Mouse (Mus musculus): ENCODE data around the gene Rsbn1l. TPM values are rescaled to one million over a fixed set of nuclear protein-coding genes. Genes with fewer than 3 reads are reported as not detected.

Rsbn1l gene
- polyA plus RNA-seq, 1 experiment from 2014 or later = 5.8 TPM

DNA sequence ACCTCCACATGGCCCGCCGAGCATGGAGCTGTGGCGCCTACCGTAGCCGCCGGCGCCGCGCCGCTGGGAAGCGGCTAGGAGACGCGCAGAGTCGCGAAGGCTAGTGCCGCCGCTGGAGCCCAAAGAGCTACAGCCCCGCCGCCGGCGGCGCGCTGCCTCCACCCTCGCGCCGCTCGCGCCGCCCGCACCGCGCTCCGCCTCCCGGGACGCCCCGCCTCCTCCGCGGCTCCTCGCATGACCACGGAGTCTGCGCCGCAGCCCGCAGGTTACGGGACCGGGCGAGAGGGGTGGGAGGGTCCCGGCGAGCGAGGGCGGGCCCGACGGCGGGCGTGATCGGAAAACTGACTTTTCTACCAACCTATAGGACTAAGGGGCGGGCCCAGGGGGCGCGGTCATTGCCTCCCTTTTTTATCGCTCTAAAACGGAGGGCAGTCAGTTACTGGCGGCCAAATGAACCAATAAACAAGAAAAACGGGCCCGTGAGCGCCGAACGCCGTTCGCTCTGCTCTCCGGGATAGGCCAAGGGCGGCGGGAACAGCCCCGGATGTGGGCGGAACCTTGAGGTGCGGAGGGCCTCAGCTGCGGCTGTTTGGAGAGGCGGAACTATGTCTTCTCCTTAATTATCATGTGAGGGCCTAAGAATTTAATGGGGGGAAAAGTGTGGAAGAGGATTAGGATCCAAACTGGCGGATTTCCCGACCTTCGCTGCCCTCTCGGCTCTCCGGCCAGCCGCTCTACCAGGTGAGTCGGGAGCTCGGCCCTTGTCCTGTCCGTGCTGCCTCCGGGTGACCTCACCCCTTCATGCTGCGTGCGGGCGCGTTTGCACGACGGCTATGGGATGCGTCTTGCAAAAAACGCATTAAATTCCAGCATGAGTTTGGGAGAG lies 74.0 kb downstream of the Rsbn1l start, which contains the start of the genes Phtf2 and Tmem60:
Phtf2 (minus strand) TSS at position 210 of the 886 bp plus-strand sequence.
Tmem60 (plus strand) TSS at position 277 of the 886 bp plus-strand sequence.
- Histone ChIP-seq H3K4me1 (peaks cover 21% of the 10 kb centered on the region), H3K9me3 (replicated peaks) (no peaks in the 10 kb centered on the region), H3K27me3 (no peaks in the 10 kb centered on the region), H3K36me3 (ENCODE audit: poor library complexity, severe bottlenecking) (peaks cover 12% of the 10 kb centered on the region), H3K4me2 (peak within 1 kb of the TSS; percentile 79), H3K9ac (peak within 1 kb of the TSS; percentile 82), H3K4me3 (peak within 1 kb of the TSS; percentile 68), H3K27ac (peak within 1 kb of the TSS; percentile 98)
- WGBS = under 1% methylated on average over 93 of the region's 94 CpGs
- ATAC-seq = peak; percentile 99

- H3K4me3 ChIP-seq = peak overlapping the region; percentile 68
- peak overlapping the region; percentile 98 for H3K27ac ChIP-seq
- H3K9ac ChIP-seq = peak overlapping the region; percentile 82
- H3K9me3 ChIP-seq (replicated peaks) = no peaks in the 10 kb centered on the region
- 1% methylated on average over 52 of the region's 64 CpGs for WGBS
- H3K4me2 ChIP-seq = peak overlapping the region; percentile 66
- ATAC-seq = no peak; the same call in 1 of the 2 replicates
- no peaks in the 10 kb centered on the region for H3K27me3 ChIP-seq
- peaks cover 8% of the 10 kb centered on the region for H3K36me3 ChIP-seq (ENCODE audit: poor library complexity, severe bottlenecking)
- H3K4me1 ChIP-seq = peaks cover 21% of the 10 kb centered on the region
Observed at GRCm38 (mm10) chr5:20880797-20881775, 75.1 kb downstream of the Rsbn1l start.

DNA sequence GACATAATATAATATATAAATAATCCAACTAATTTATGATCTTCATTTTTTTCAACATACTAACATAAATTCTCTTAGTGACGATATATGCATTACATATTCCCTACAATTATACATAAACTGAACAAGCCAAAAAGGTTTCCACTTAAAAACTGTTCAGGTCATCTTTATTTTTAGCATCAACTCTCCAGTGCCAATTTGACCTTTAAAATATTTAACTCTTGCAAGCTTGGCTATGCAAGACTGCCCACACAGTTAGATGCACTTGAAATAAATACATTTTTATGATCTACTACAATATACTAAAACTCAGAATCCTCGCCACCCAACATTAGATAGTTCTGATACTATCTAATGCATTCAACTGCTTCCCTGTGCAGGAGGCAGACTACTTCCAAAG lies 75.8 kb downstream of the Rsbn1l start:
- 79% methylated on average over 2 of the region's 2 CpGs for WGBS
- H3K4me3 ChIP-seq = peak overlapping the region; percentile 68
- H3K27me3 ChIP-seq = no peaks in the 10 kb centered on the region
- H3K9me3 ChIP-seq (replicated peaks) = no peaks in the 10 kb centered on the region
- peaks cover 21% of the 10 kb centered on the region for H3K4me1 ChIP-seq
- H3K9ac ChIP-seq = no peak overlapping the region
- peak overlapping the region; percentile 66 for H3K4me2 ChIP-seq
- H3K36me3 ChIP-seq (ENCODE audit: poor library complexity, severe bottlenecking) = 0 out of 2 replicates have a peak, but pooled peaks cover 1% of the 10 kb centered on the region
- ATAC-seq = no peak
- no peak overlapping the region for H3K27ac ChIP-seq

DNA sequence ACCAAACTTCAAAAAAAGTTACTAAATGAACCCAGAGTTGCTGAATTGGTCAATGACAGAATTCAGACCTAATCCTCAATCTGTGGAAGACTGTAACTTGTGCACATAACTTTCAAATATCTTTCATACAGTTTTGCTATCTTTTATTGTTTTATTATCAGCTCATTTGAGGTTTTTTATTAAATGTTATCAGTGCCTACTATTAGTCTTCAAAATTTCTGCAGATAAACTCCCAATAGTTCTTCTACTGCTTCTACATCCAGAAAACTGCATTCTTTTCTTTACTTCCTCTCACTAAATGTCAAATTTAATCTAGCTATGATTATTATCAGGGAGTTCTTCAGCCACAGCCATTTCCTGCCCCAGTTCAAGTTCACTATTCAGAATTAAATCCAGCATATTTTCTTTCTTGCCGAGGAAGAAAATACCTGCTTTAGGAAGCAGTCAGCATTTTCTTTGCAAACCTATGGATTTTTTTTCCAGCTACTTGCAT lies 79.2 kb downstream of the Rsbn1l start:
- Histone ChIP-seq H3K27me3 (no peaks in the 10 kb centered on the region), H3K9me3 (replicated peaks) (no peaks in the 10 kb centered on the region), H3K4me3 (no peak overlapping the region), H3K36me3 (ENCODE audit: poor library complexity, severe bottlenecking) (no peaks in the 10 kb centered on the region), H3K4me2 (no peak overlapping the region), H3K4me1 (peaks cover 5% of the 10 kb centered on the region), H3K27ac (no peak overlapping the region), H3K9ac (no peak overlapping the region)
- 86% methylated on average over 1 of the region's 1 CpGs for WGBS
- no peak for ATAC-seq

GRCm38 (mm10) chr5:20873146-20873545 lies 83.1 kb downstream of the Rsbn1l start:
- no peak for ATAC-seq
- no peak overlapping the region for H3K4me2 ChIP-seq
- no peak overlapping the region for H3K27ac ChIP-seq
- no peak overlapping the region for H3K4me3 ChIP-seq
- no peaks in the 10 kb centered on the region for H3K4me1 ChIP-seq
- H3K9me3 ChIP-seq (replicated peaks) = no peaks in the 10 kb centered on the region
- H3K27me3 ChIP-seq = no peaks in the 10 kb centered on the region
- WGBS = 100% methylated on average over 1 of the region's 1 CpGs
- no peaks in the 10 kb centered on the region for H3K36me3 ChIP-seq (ENCODE audit: poor library complexity, severe bottlenecking)
- H3K9ac ChIP-seq = no peak overlapping the region

GRCm38 (mm10) chr5:20865193-20865755 lies 90.9 kb downstream of the Rsbn1l start:
- Histone ChIP-seq H3K4me1 (peaks cover 7% of the 10 kb centered on the region), H3K27me3 (no peaks in the 10 kb centered on the region), H3K27ac (no peak overlapping the region), H3K4me3 (no peak overlapping the region), H3K36me3 (ENCODE audit: poor library complexity, severe bottlenecking) (no peaks in the 10 kb centered on the region), H3K4me2 (no peak overlapping the region), H3K9me3 (replicated peaks) (no peaks in the 10 kb centered on the region), H3K9ac (no peak overlapping the region)
- WGBS = 92% methylated on average over 2 of the region's 2 CpGs
- ATAC-seq = no peak

GRCm38 (mm10) chr5:20864216-20864969 lies 91.8 kb downstream of the Rsbn1l start:
- no peaks in the 10 kb centered on the region for H3K36me3 ChIP-seq (ENCODE audit: poor library complexity, severe bottlenecking)
- no peak overlapping the region for H3K4me2 ChIP-seq
- H3K27ac ChIP-seq = no peak overlapping the region
- 72% methylated on average over 4 of the region's 4 CpGs for WGBS
- H3K9ac ChIP-seq = no peak overlapping the region
- no peaks in the 10 kb centered on the region for H3K27me3 ChIP-seq
- ATAC-seq = no peak
- H3K4me3 ChIP-seq = no peak overlapping the region
- H3K9me3 ChIP-seq (replicated peaks) = no peaks in the 10 kb centered on the region
- H3K4me1 ChIP-seq = peaks cover 7% of the 10 kb centered on the region

GRCm38 (mm10) chr5:20861901-20862300 lies 94.3 kb downstream of the Rsbn1l start:
- Histone ChIP-seq H3K9me3 (replicated peaks) (no peaks in the 10 kb centered on the region), H3K4me1 (peaks cover 7% of the 10 kb centered on the region), H3K27me3 (no peaks in the 10 kb centered on the region), H3K36me3 (ENCODE audit: poor library complexity, severe bottlenecking) (peaks cover 4% of the 10 kb centered on the region; the same call in 1 of the 2 replicates), H3K4me2 (no peak overlapping the region), H3K9ac (no peak overlapping the region), H3K4me3 (no peak overlapping the region), H3K27ac (no peak overlapping the region)
- no peak for ATAC-seq
- WGBS = 97% methylated on average over 2 of the region's 2 CpGs

DNA sequence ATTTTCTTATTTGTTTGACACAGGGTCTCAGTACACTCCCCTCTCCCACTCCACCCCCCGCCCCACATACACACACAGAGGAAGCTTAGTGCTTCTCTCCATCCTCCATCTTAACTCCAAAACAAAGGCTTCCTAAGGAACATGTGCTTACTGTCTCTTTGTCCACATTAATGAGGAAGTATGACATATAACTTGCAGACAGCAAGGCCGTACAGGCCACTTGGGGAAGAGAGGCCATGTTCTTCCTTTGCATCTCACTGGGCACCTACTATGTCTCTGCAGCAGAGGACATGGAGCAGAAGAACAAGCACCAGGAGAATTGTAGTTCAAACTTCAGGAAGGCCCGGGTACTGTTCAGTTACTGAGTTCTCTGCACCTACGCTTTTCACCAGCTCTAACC lies 95.6 kb downstream of the Rsbn1l start:
- no peak overlapping the region for H3K27ac ChIP-seq
- 91% methylated on average over 4 of the region's 4 CpGs for WGBS
- no peak overlapping the region for H3K4me3 ChIP-seq
- H3K9me3 ChIP-seq (replicated peaks) = no peaks in the 10 kb centered on the region
- no peak overlapping the region for H3K4me2 ChIP-seq
- H3K36me3 ChIP-seq (ENCODE audit: poor library complexity, severe bottlenecking) = peaks cover 4% of the 10 kb centered on the region; the same call in 1 of the 2 replicates
- H3K27me3 ChIP-seq = no peaks in the 10 kb centered on the region
- ATAC-seq = no peak
- no peak overlapping the region for H3K9ac ChIP-seq
- H3K4me1 ChIP-seq = peaks cover 10% of the 10 kb centered on the region

GRCm38 (mm10) chr5:20858404-20858803 lies 97.8 kb downstream of the Rsbn1l start:
- no peak overlapping the region for H3K9ac ChIP-seq
- H3K4me3 ChIP-seq = no peak overlapping the region
- no peak overlapping the region for H3K27ac ChIP-seq
- H3K9me3 ChIP-seq (replicated peaks) = no peaks in the 10 kb centered on the region
- 97% methylated on average over 2 of the region's 2 CpGs for WGBS
- H3K4me2 ChIP-seq = no peak overlapping the region
- peaks cover 3% of the 10 kb centered on the region; the same call in 1 of the 2 replicates for H3K4me1 ChIP-seq
- no peaks in the 10 kb centered on the region for H3K27me3 ChIP-seq
- ATAC-seq = no peak
- peaks cover 4% of the 10 kb centered on the region; the same call in 1 of the 2 replicates for H3K36me3 ChIP-seq (ENCODE audit: poor library complexity, severe bottlenecking)

DNA sequence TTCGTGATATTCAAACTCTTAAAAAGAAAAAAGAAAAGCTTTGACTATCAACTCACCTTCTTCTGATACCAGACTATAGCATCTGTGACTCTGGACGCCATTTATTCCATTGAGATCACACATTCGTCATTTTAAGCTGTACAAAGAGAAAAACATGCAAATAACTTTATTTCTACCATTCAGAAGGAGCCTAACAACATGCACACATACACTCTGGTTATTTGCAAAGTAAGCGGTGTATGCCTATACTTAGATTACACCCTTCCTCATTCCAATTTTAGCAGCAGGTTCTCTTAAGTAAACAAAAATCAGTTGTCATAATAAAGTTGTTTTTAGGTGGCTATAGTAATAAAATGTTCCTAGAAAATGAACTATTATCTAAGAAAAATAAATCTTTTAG lies 101.1 kb downstream of the Rsbn1l start:
- ATAC-seq = no peak
- no peak overlapping the region for H3K9ac ChIP-seq
- H3K27me3 ChIP-seq = no peaks in the 10 kb centered on the region
- peaks cover 4% of the 10 kb centered on the region; the same call in 1 of the 2 replicates for H3K36me3 ChIP-seq (ENCODE audit: poor library complexity, severe bottlenecking)
- no peaks in the 10 kb centered on the region for H3K9me3 ChIP-seq (replicated peaks)
- no peak overlapping the region for H3K27ac ChIP-seq
- WGBS = 91% methylated on average over 4 of the region's 4 CpGs
- no peak overlapping the region for H3K4me3 ChIP-seq
- no peak overlapping the region for H3K4me2 ChIP-seq
- H3K4me1 ChIP-seq = peaks cover 3% of the 10 kb centered on the region; the same call in 1 of the 2 replicates
